Mouse (Mus musculus) neural tube, embryonic 12.5 days (tissue): ENCODE measurements around the gene Gm20431. TPM values are rescaled to one million over a fixed set of nuclear protein-coding genes. Genes with fewer than 3 reads are reported as not detected.

Source experiments
- ATAC-seq: fragments of 200-750 bp; cut with Nextera tagmentation; 2 replicates; pipeline ENCODE4 v1.8.0; 2017; ENCODE audit warnings: low read depth, mild to moderate bottlenecking, moderate TSS enrichment, moderate library complexity; ENCODE audit not compliant: low FRiP score
- H3K27ac ChIP-seq: fragments of 300-500 bp; sonication (generic); 2 replicates; pipeline ENCODE4 v1.5.1; 2016
- H3K27me3 ChIP-seq: fragments of 300-500 bp; sonication (generic); replicated peaks from 2 replicates; pipeline ENCODE4 v1.6.1; 2016; ENCODE audit warnings: mild to moderate bottlenecking
- H3K36me3 ChIP-seq: fragments of 300-500 bp; sonication (generic); 2 replicates; pipeline ENCODE4 v1.6.1; 2016; ENCODE audit warnings: mild to moderate bottlenecking
- H3K4me1 ChIP-seq: fragments of 300-500 bp; sonication (generic); 2 replicates; pipeline ENCODE4 v1.6.1; 2016
- H3K4me2 ChIP-seq: fragments of 300-500 bp; sonication (generic); replicated peaks from 2 replicates; pipeline ENCODE4 v1.6.1; 2016; ENCODE audit warnings: mild to moderate bottlenecking
- H3K4me3 ChIP-seq: fragments of 300-500 bp; sonication (generic); 2 replicates; pipeline ENCODE4 v1.5.1; 2016
- H3K9ac ChIP-seq: fragments of 300-500 bp; sonication (generic); 2 replicates; pipeline ENCODE4 v1.6.1; 2016; ENCODE audit warnings: mild to moderate bottlenecking
- H3K9me3 ChIP-seq: fragments of 300-500 bp; sonication (generic); 2 replicates; pipeline ENCODE4 v1.6.1; 2016; ENCODE audit warnings: mild to moderate bottlenecking
- WGBS: fragments of 180-500 bp; shearing (Covaris S2); methylation state at CpG from one replicate; pipeline ENCODE4 v1.1.7; 2016; 5-methylcytosine and 5-hydroxymethylcytosine counted together
- polyA plus RNA-seq: library from polyadenylated mRNA; unstranded; fragments of >200 nt; fragmentation: Nextera tagmentation; extraction: Ambion mirVana; gene quantifications from 2 replicates; pipeline ENCODE4 v1.2.1, GENCODE M21; 2016

Gm20431 gene
- polyA plus RNA-seq, 1 experiment from 2014 or later: 12.8 TPM

- WGBS: 84% methylated on average over 5 of the region's 5 CpGs
- Histone ChIP-seq H3K27ac (no peak overlapping the region), H3K9me3 (no peaks in the 10 kb centered on the region), H3K36me3 (no peaks in the 10 kb centered on the region), H3K4me2 (no peak overlapping the region), H3K27me3 (no peaks in the 10 kb centered on the region; the same call in 1 of the 2 replicates), H3K4me1 (no peaks in the 10 kb centered on the region), H3K9ac (no peak overlapping the region), H3K4me3 (no peak overlapping the region)
- no peak for ATAC-seq
Measured at GRCm38 (mm10) chr2:167671101-167671633, 9.9 kb upstream of the Gm20431 start.

- H3K9me3 ChIP-seq: no peaks in the 10 kb centered on the region
- ATAC-seq: no peak
- 74% methylated on average over 4 of the region's 4 CpGs for WGBS
- no peak overlapping the region for H3K4me3 ChIP-seq
- H3K9ac ChIP-seq: no peak overlapping the region
- H3K4me2 ChIP-seq: no peak overlapping the region
- no peak overlapping the region for H3K27ac ChIP-seq
- no peaks in the 10 kb centered on the region for H3K4me1 ChIP-seq
- H3K36me3 ChIP-seq: no peaks in the 10 kb centered on the region
- no peaks in the 10 kb centered on the region; the same call in 1 of the 2 replicates for H3K27me3 ChIP-seq
Measured at GRCm38 (mm10) chr2:167669398-167669797, 8.1 kb upstream of the Gm20431 start.

DNA sequence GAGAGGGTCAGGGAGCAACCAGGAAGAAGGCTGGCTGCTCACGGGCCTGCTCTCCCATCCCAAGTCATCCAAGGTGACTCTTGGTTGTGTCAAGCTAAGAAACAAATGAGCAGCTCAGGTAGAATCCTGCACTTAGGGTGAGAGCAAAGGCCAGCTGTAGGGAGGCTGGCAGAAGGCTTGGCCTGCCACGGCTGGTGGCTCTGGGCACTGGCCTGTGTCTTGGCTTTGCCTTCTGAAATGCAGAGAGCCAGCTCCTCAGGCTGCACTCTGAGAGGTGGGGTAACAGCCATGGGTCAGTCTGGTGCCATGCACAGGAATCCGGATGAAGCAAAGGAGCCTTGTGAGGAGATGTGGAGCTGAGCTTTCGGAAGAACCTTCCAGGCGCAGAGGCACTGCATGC, 7.1 kb upstream of the Gm20431 start:
- WGBS: 87% methylated on average over 5 of the region's 5 CpGs
- H3K4me1 ChIP-seq: no peaks in the 10 kb centered on the region
- no peak overlapping the region for H3K4me2 ChIP-seq
- no peaks in the 10 kb centered on the region for H3K36me3 ChIP-seq
- H3K9me3 ChIP-seq: no peaks in the 10 kb centered on the region
- no peak for ATAC-seq
- H3K9ac ChIP-seq: no peak overlapping the region
- H3K27ac ChIP-seq: no peak overlapping the region
- H3K27me3 ChIP-seq: no peaks in the 10 kb centered on the region; the same call in 1 of the 2 replicates
- H3K4me3 ChIP-seq: no peak overlapping the region

DNA sequence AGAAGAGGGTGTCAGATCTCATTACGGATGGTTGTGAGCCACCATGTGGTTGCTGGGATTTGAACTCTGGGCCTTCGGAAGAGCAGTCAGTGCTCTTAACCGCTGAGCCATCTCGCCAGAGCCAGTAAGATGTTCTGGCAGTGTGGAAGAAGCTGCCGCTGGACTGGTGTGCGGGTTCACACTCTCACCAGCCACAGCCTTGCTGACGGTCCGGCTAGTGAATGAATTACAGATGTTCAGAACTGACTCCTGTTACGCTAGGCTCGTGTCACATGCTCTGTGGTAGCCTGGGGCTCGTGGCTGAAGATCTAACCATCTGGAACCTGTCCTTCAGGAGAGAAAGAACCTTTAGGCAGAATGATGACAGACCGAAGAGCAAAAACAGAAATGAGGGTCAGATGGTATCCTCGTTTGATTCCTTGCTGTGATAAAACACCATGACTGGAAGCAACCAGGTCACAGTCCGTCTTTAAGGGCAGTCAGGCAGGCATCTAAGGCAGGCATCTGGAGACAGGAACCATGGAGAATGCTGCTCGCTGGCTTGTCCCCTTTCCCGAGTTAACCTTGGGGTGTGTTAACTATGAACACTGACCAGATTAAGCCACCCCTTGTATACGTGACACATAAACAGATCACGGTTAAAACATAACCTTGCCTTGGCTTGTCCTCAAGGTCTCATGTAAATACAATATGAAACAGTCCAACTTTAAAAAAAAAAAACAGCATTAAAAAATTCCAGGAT, 4.8 kb upstream of the Gm20431 start:
- Histone ChIP-seq H3K36me3 (no peaks in the 10 kb centered on the region), H3K27ac (no peak overlapping the region), H3K4me1 (peaks cover 5% of the 10 kb centered on the region; the same call in 1 of the 2 replicates), H3K27me3 (peaks cover 6% of the 10 kb centered on the region; the same call in 1 of the 2 replicates), H3K9ac (no peak overlapping the region), H3K9me3 (no peaks in the 10 kb centered on the region), H3K4me2 (no peak overlapping the region), H3K4me3 (no peak overlapping the region)
- no peak for ATAC-seq
- WGBS: 84% methylated on average over 18 of the region's 18 CpGs

- Histone ChIP-seq H3K4me2 (peak overlapping the region; percentile 94; the same call in 1 of the 2 replicates), H3K27ac (no peak overlapping the region), H3K36me3 (no peaks in the 10 kb centered on the region), H3K9me3 (no peaks in the 10 kb centered on the region), H3K27me3 (peaks cover 6% of the 10 kb centered on the region; the same call in 1 of the 2 replicates), H3K4me3 (no peak overlapping the region), H3K9ac (no peak overlapping the region), H3K4me1 (peaks cover 33% of the 10 kb centered on the region)
- WGBS: 57% methylated on average over 6 of the region's 6 CpGs
- ATAC-seq: no peak
Measured at GRCm38 (mm10) chr2:167662713-167663112, 1.4 kb upstream of the Gm20431 start.

- H3K4me1 ChIP-seq: peaks cover 33% of the 10 kb centered on the region
- peak overlapping the region; percentile 85 for H3K4me3 ChIP-seq
- ATAC-seq: no peak
- peaks cover 6% of the 10 kb centered on the region; the same call in 1 of the 2 replicates for H3K27me3 ChIP-seq
- H3K9ac ChIP-seq: peak overlapping the region; percentile 83
- H3K36me3 ChIP-seq: no peaks in the 10 kb centered on the region
- H3K4me2 ChIP-seq: peak overlapping the region; percentile 94
- H3K9me3 ChIP-seq: no peaks in the 10 kb centered on the region
- 2% methylated on average over 12 of the region's 12 CpGs for WGBS
- H3K27ac ChIP-seq: no peak overlapping the region
Measured at GRCm38 (mm10) chr2:167660611-167660971, 705 bp downstream of the Gm20431 start.

DNA sequence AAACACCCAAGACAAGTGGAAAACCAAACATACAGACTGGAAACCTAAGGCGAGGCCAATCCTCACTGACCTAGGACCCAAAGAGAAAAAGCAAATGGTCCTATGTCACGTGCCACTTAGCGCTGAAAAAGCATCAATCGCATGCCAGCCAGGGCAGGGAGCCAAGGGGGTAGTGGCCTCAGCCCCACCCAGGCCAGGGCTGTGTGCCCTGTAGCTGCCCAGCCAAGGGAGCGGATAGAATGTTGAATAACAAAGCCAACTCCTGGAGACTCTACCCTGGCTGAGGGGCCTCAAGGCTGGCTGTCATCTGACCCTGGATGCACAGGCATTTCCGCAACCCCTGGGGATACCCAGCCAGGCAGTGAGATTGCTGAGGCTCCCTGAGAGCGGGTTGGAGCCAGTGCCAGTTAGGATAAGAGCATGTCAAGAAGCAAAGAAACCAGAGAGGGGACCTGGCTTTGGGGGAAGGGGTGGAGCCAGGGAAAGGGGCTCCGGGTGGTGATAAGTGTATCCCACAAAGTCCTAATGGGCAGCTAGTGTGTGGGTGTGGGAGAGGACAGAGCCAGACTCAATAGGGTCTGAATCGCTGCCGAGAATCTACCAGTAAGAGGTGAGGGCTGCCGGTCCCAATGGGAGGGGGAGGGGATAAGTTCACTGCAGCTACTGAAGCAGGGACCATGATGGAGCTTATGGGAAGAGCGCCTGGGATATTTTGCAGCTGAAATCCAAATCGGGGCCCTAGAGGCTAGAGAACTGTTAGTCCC, 1.3 kb downstream of the Gm20431 start:
- no peaks in the 10 kb centered on the region for H3K36me3 ChIP-seq
- H3K9me3 ChIP-seq: no peaks in the 10 kb centered on the region
- H3K4me3 ChIP-seq: peak overlapping the region; percentile 85
- H3K9ac ChIP-seq: peak overlapping the region; percentile 83
- peaks cover 33% of the 10 kb centered on the region for H3K4me1 ChIP-seq
- WGBS: 23% methylated on average over 13 of the region's 13 CpGs
- peak overlapping the region; percentile 18; the same call in 1 of the 2 replicates for H3K27ac ChIP-seq
- ATAC-seq: no peak
- peak overlapping the region; percentile 94 for H3K4me2 ChIP-seq
- H3K27me3 ChIP-seq: peaks cover 6% of the 10 kb centered on the region; the same call in 1 of the 2 replicates

DNA sequence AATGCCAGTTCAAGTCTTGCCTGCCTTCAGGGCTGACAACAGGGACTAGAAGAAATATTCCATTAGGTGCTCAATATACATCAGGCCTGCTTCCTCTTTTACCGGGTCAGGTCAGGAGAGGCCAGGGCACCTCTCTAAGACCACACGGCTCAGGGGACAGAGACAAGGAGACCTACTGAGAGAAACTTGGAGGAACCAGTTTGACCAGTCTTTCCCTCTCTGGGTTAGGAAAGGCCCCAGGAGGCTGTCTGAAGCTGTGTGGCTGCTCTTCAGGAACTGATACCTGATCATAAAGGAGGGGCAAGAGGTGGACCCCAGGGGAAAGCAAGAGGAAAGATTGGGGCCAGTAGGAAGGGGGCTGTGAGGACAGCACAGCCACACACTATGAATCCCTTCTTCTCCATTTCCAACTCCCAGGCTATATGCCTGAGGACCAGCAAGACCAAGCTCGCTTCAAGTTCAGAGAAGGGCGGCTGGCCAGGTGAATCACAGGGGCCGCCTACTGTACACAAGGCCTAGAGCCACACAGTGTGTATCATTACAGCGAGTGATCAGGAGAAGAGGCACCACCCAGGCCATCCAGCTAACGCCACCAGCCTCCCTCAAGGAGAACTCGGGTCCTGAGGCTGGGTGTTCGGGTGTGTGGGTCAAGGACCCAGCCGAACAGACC, 2.0 kb downstream of the Gm20431 start:
- peaks cover 7% of the 10 kb centered on the region for H3K36me3 ChIP-seq
- H3K9me3 ChIP-seq: no peaks in the 10 kb centered on the region
- H3K4me1 ChIP-seq: peaks cover 33% of the 10 kb centered on the region
- ATAC-seq: no peak
- H3K9ac ChIP-seq: peak overlapping the region; percentile 83; the same call in 1 of the 2 replicates
- no peak overlapping the region for H3K27ac ChIP-seq
- WGBS: 78% methylated on average over 10 of the region's 10 CpGs
- H3K27me3 ChIP-seq: peaks cover 6% of the 10 kb centered on the region; the same call in 1 of the 2 replicates
- peak overlapping the region; percentile 94 for H3K4me2 ChIP-seq
- no peak overlapping the region for H3K4me3 ChIP-seq

DNA sequence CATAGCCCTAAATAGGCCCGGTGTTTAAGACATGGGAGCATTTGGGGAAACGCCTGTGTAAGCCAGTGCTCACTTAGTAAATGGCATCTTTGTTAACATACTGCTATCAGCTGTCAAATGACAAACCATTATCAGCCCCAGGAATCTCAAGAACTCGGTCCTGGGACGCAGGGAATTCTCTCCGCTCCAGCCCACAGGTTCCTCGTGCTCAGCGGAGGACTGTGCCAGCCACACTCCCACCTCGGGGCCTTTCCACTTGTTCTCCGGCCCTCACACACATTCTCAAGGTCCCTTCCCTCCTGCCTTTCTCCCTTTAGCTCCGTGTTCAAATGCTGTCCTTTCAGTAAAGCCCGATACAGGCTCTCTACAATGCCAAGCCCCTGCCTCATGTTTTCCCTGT, 2.6 kb downstream of the Gm20431 start:
- Histone ChIP-seq H3K27ac (no peak overlapping the region), H3K4me3 (no peak overlapping the region), H3K36me3 (peaks cover 9% of the 10 kb centered on the region), H3K4me1 (peaks cover 33% of the 10 kb centered on the region), H3K4me2 (no peak overlapping the region), H3K27me3 (peaks cover 6% of the 10 kb centered on the region; the same call in 1 of the 2 replicates), H3K9ac (no peak overlapping the region), H3K9me3 (no peaks in the 10 kb centered on the region)
- no peak for ATAC-seq
- 79% methylated on average over 11 of the region's 11 CpGs for WGBS

DNA sequence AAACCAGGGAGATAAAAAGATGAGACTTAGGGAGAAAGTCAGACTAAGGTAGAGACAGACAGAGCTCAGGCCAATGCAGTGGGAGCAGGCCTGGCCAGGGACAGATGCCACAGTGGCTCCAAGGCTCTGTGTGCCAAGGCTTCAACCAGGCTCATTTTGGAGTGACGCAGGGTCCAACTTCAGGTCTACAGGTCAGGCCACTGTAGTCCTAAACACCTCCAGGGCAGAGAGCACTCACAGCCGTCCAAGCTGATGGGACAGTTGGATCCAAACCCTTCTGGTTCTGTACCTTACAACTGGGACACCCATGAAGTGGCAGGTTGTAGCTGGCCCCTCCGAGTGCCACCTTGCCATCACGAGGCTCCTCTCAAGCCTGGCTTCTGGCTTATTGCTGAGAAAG, 3.3 kb downstream of the Gm20431 start:
- Histone ChIP-seq H3K27ac (no peak overlapping the region), H3K36me3 (peaks cover 16% of the 10 kb centered on the region), H3K9ac (no peak overlapping the region), H3K9me3 (no peaks in the 10 kb centered on the region), H3K4me2 (no peak overlapping the region), H3K27me3 (peaks cover 6% of the 10 kb centered on the region; the same call in 1 of the 2 replicates), H3K4me1 (peaks cover 33% of the 10 kb centered on the region), H3K4me3 (no peak overlapping the region)
- ATAC-seq: no peak
- WGBS: 95% methylated on average over 4 of the region's 4 CpGs

GRCm38 (mm10) chr2:167656629-167657478, 4.4 kb downstream of the Gm20431 start:
- Histone ChIP-seq H3K4me2 (no peak overlapping the region), H3K9me3 (no peaks in the 10 kb centered on the region), H3K27me3 (no peaks in the 10 kb centered on the region), H3K9ac (peak overlapping the region; percentile 21; the same call in 1 of the 2 replicates), H3K36me3 (peaks cover 26% of the 10 kb centered on the region), H3K4me1 (peaks cover 28% of the 10 kb centered on the region), H3K27ac (no peak overlapping the region), H3K4me3 (no peak overlapping the region)
- ATAC-seq: no peak
- WGBS: 90% methylated on average over 16 of the region's 16 CpGs
